Mouse (Mus musculus): ENCODE measurements around the gene Kcnc3. TPM values are rescaled to one million over a fixed set of nuclear protein-coding genes. Genes with fewer than 3 reads are reported as not detected.

Kcnc3 gene
- total RNA-seq, 2 experiments from 2014 or later, result 3.0 to 3.6 TPM

DNA sequence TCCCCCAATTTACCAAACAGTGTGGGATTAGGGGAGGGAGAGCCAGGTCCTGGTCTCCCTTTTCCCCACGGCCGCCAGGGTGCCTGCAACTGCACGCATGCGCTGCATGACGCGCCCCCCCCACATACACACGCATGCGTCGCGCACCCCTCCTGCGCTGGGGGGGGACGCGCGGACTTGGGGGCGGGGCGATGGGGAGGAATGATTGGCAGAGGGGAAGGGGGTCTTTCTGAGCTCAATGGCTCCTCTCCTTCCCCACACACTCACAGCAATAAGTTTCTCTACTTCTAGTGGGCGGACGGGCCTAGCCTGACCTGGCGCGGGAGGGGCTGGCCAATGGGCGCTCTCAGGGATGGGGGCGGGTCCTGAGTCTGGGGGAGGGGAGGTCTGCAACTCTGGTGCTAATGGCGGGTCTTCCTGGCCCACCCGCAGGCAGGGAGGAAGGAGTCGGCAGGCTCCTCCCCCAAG lies 13.7 kb downstream of the Kcnc3 start:
- intact Hi-C loops (cut with DNase I), result no loop called here
- Histone ChIP-seq H3K4me3 (peak overlapping the region; percentile 56), H3K27ac (no peak overlapping the region)
- no peak for DNase-seq
- TF ChIP-seq CTCF (IDR thresholded peaks at IDR 0.05), result peak; percentile 19

DNA sequence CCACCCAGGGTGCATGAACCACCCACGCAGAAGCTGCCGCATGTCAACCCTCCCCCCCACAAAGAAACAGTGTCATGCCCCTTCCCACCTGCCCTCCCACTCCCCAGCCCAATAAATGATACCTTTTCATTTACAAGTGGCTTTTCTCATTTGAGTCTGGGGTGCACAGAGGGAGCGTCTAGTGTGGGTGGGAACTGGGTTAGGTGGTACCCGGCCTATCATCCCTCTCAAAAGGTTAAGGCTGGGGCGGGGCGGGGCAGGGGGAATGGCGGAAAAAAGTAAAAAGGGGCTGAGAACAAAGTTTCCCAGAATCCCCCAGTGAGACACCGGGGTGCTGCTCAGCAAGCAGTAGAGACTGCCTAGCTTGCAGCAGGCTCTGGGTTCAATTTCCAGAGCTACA lies 14.2 kb downstream of the Kcnc3 start:
- no peak for TF ChIP-seq CTCF (IDR thresholded peaks at IDR 0.05)
- intact Hi-C loops (cut with DNase I), result no loop called here
- Histone ChIP-seq H3K27ac (no peak overlapping the region), H3K4me3 (peak overlapping the region; percentile 56)
- no peak for DNase-seq

GRCm38 (mm10) chr7:44605436-44605835 lies 15.0 kb downstream of the Kcnc3 start:
- intact Hi-C loops (cut with DNase I), result no loop called here
- no peak for TF ChIP-seq CTCF (IDR thresholded peaks at IDR 0.05)
- no peak overlapping the region for H3K27ac ChIP-seq
- H3K4me3 ChIP-seq, result no peak overlapping the region
- DNase-seq, result no peak

- no peak overlapping the region for H3K27ac ChIP-seq
- intact Hi-C loops (cut with DNase I), result no loop called here
- DNase-seq, result no peak
- no peak for TF ChIP-seq CTCF (IDR thresholded peaks at IDR 0.05)
- no peak overlapping the region for H3K4me3 ChIP-seq
These were observed 15.9 kb downstream of the Kcnc3 start for GRCm38 (mm10) chr7:44606171-44606901.

GRCm38 (mm10) chr7:44612192-44612591 lies 21.7 kb downstream of the Kcnc3 start:
- TF ChIP-seq CTCF (IDR thresholded peaks at IDR 0.05), result no peak
- no peak for DNase-seq
- no peak overlapping the region for H3K4me3 ChIP-seq
- H3K27ac ChIP-seq, result no peak overlapping the region
- intact Hi-C loops (cut with DNase I), result no loop called here

DNA sequence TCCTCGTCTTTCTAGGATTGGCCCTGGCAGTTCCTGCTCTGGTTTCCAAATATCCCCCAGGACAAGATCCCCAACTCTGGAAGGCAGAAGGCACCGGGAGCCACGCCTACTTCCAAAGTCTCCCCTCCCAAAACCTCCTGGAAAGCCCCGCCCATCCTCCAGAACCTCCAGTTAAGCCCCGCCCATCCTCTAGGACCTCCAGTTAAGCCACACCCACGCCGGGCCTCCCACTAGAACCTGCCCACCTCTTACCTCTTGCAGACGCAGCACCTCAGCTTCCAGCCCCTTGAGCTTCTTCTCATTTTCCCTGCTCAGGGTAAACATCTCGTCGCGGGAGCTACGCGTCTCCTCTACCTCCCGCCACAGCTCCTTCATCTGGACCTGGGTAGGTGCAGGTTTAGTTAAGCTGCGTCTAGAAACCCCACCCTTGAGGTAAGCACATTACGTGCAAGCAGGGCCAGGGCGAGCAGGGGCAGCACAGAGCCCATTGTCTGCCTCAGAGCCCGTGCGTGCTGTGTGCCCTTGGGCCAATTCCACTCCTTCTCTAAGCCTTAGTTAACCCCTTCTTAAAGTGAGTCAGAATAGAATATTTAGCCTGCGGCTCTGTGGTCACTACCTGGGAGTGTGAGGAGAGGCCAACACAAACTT lies 23.7 kb downstream of the Kcnc3 start:
- intact Hi-C loops (cut with DNase I), result no loop called here
- Histone ChIP-seq H3K4me3 (no peak overlapping the region), H3K27ac (no peak overlapping the region)
- TF ChIP-seq CTCF (IDR thresholded peaks at IDR 0.05), result no peak
- DNase-seq, result no peak

DNA sequence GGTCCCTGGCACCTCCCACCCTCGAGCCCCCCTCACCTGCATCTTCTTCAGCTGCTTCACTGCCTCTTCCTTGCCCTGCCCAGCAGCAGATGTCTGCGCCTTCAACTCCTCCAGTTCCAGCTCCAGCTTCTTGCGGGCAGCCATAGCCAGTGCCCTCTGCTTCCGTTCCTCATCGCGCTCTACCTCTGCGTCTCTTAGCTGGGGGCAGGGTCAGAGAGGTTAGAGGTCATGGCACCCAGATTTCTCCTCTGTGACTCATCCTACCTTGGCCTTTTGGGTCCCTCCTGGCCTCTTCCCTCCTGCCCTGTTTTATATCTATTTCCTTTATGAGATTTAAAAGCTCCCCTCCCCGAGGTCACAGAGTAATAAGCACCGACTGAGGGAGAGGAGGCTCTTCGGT lies 24.8 kb downstream of the Kcnc3 start:
- no peak for DNase-seq
- Histone ChIP-seq H3K27ac (no peak overlapping the region), H3K4me3 (no peak overlapping the region)
- no peak for TF ChIP-seq CTCF (IDR thresholded peaks at IDR 0.05)
- intact Hi-C loops (cut with DNase I), result no loop called here

DNA sequence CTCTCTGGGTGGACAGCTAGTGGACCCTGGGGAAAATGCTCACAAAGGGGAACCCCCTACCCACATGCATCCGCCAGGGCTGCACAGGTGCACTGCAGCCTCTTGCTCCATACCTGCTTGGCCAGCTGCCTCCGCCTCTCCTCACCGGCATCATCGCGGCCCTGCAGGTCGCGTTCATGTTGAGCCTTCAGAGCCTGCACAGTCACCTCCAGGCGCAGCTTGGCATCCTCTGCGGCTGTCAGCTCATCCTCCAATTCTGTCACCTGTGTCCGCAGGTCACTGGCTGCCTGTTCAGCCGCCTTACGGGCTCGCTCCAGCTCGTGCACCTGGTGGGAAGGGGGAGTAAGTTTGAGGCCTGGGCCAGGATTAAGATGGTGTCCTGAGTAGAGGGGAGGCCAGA lies 25.5 kb downstream of the Kcnc3 start:
- no peak overlapping the region for H3K27ac ChIP-seq
- no peak for TF ChIP-seq CTCF (IDR thresholded peaks at IDR 0.05)
- intact Hi-C loops (cut with DNase I), result no loop called here
- DNase-seq, result no peak
- no peak overlapping the region for H3K4me3 ChIP-seq

DNA sequence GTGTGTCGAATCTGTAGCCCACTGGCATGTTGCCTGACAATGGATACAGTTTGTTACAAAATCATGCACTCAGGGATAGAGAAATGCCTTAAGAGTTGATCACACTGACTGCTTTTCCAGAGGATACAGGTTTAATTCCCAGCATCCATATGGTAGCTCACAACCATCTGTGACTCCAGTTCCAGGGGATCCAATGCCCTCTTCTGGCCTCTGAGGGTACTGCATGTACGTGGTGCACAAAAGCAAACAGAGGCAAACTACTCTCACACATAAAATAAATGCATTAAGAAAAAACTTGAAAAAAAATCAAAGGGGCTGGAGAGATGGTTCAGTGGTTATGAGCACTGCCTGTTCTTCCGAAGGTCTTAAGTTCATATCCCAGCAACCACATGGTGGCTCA lies 26.6 kb downstream of the Kcnc3 start:
- intact Hi-C loops (cut with DNase I), result no loop called here
- Histone ChIP-seq H3K4me3 (no peak overlapping the region), H3K27ac (no peak overlapping the region)
- no peak for DNase-seq
- peak; percentile 38 for TF ChIP-seq CTCF (IDR thresholded peaks at IDR 0.05)

DNA sequence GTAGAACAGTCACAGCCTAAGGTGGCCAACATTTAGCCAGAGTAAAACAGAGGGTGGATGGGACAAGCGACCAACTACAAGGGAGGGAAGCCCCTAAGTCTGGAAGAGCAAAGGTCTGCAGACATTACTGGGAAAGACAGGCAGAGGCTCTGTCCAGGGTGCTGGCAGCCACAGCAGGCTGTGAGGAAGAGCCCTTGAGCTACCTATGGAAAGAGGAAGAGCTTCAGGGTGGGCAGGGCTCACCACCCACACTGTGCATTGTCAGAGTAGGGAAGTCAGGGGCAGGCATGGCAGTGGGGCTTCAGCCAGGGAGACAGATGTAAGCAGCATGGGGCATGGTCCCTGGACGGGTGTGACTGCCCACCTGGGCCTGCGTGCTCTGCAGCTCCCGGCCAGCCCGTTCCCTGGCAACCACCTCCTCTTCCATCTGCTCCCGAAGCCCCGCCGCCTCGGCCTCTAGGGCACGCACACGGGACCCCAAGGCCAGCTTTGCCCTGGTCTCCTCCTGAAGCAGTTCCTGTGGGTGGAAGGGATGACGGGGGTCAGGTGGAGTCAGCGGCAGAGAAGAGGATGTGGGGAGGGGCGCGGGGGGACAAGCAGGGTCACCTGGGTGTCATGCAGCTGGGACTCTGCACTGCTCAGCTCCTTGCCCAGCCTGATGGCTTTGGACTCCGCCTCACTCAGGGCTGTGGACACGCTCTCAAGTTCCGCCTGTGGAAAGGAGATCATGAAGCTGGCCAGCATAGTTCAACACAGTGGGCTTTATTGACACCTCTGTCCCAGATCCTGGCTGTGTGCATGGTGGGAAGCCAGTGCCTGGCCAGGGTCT lies 33.5 kb downstream of the Kcnc3 start:
- Histone ChIP-seq H3K4me3 (no peak overlapping the region), H3K27ac (no peak overlapping the region)
- TF ChIP-seq CTCF (IDR thresholded peaks at IDR 0.05), result no peak
- intact Hi-C loops (cut with DNase I), result no loop called here
- no peak for DNase-seq

DNA sequence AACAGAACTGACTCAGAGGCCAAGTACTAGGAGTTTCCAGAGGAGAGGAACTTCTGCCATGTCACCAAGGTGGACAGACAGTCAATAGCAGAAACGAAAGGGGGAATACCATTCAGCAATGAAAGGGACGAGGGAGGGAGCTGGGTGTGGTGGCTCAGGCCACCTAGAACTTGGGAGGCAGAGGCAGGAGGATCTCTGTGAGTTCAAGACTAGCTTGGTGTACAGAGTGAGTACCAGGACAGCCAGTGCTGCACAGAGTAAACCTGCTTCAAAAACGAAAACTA lies 34.0 kb downstream of the Kcnc3 start:
- intact Hi-C loops (cut with DNase I), result no loop called here
- no peak for TF ChIP-seq CTCF (IDR thresholded peaks at IDR 0.05)
- DNase-seq, result no peak
- Histone ChIP-seq H3K4me3 (no peak overlapping the region), H3K27ac (no peak overlapping the region)

DNA sequence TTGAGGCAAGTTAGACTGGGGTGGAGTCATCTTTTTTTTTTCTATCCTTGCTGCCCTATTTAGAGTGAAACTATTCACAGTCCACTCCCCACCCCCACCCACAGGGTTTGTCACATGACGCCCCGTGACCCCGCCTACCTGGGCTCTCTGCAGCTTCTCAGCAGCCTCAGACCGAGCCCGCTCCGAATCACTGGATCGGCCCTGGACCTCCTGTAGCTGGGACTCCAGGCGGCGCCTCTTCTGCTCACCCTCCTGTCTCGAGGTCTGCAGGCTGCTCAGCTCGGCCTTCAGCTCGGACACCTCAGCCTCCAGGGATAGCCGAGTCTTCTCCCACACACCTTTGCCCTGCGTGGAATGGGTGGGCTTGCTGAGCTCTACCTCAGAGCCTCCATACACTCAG lies 34.4 kb downstream of the Kcnc3 start:
- no peak for TF ChIP-seq CTCF (IDR thresholded peaks at IDR 0.05)
- H3K4me3 ChIP-seq, result no peak overlapping the region
- H3K27ac ChIP-seq, result no peak overlapping the region
- intact Hi-C loops (cut with DNase I), result no loop called here
- DNase-seq, result no peak

Measured in gastrocnemius, adult 2 months (tissue).